Mouse (Mus musculus) spleen, adult 18-20 months (tissue): ENCODE results near the gene Sgo2a.
"Not testable (repeated sequence)": the region's sequence is repeated elsewhere in the genome, so short reads cannot be mapped to it uniquely, and the experiment has no call there.

Experiments used
- DNase-seq, 2 experiments: peaks; one replicate each; pipeline ENCODE4 v3.0.0; 2022; ENCODE audit warnings: mixed read lengths in 2 of 2

Sgo2a gene

DNA sequence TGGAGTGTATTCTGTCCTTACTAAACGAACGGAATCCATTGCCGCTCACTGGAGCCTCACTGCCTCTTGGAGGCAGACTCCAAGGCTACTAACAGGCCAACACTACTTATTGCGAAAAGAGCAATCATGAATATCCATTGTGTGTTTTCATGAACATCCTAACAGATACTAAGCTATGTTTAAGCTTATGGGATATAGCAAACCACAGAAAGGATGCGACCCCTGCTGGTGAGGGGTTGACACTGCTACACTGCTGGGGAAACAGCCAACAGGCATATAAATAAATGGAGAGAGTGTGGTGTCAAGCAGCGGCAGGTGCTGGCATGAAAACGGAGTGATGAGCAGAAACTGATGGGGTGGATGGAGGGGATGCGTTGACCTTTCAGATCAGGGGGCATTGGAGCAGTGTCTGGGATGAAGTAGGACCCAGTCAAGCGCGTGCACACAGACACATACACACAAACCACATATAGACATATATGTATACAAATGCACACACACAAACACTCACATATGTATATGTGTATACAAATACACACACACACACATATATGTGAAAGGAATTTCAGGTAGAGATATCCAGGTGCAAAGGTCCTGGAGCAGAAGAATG lies 35.5 kb downstream of the Sgo2a start:
- peak in 1 of 2 experiments; percentile 30 for DNase-seq

GRCm38 (mm10) chr1:58037306-58037705 lies 41.5 kb downstream of the Sgo2a start:
- DNase-seq = not testable (repeated sequence)

DNA sequence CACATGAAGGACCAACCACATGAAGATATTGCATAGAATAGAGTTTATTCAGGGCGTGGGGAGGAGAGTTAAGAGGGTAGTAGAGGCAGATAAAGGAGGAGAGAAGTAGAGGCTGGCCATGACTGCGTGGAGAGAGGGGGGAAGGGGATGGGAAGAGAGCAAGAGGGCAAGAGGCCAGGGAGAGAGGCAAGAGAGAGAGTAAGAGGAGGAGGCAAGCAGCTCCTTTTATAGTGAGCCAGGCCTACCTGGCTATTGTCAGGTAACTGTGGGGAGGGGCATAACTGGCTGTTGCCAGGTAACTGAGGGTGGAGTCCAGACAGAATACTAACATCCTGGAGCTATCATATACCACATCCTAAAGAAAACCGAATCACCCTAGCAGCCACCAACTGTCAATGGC lies 49.3 kb downstream of the Sgo2a start:
- DNase-seq = no peak

- no peak for DNase-seq
Observed at GRCm38 (mm10) chr1:58045546-58045945, 49.8 kb downstream of the Sgo2a start.

DNA sequence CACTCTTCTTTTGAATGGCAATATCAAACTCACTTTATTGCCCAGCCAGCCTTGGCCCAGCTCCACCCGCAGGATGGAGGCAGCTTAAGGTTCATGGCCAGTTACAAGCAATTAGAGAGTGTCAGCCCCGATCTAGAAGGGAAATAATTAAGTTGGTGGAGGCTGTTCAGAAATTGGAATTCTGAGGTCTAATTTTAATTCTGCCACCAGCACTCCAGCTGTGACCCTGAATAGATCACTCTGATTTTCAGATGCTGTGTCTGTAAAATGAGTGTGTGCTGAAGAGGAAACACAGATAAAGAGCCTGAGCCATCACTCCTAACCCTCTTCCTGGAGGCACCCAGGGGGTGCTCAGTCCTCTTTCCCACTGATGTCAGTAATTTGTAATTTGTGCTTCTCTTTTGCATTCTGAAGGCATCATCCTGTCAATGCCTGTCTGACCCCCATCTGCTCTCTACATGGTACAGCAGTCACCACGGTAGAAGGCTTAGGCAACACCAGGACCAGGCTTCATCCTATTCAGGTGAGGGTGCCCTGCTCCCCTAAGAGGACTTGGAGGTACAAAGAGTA lies 51.0 kb downstream of the Sgo2a start:
- DNase-seq = no peak

GRCm38 (mm10) chr1:58049126-58049525 lies 53.4 kb downstream of the Sgo2a start:
- DNase-seq = no peak

GRCm38 (mm10) chr1:58055598-58055997 lies 59.8 kb downstream of the Sgo2a start:
- no peak for DNase-seq

- DNase-seq = no peak
Observed at GRCm38 (mm10) chr1:58056074-58056807, 60.5 kb downstream of the Sgo2a start.

DNA sequence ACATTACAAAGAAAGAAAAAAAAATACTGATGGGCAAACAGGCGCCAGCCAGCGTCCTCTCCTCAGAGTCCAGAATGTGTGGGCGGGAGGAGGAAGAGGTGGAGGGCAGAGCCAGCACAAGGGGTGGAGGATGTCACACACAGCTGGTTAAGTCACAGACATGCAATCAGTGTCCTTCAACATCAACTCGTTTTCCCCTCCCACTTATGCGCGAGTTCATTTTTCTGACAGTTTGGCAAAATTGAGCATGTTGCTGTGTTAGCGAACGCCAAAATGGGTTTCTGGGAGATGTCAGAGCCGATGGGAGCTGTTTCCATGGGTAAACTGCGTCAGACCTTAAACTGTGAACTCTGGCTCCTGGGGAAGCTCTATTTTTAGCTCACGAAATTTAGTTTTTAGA lies 61.2 kb downstream of the Sgo2a start:
- no peak for DNase-seq

- no peak for DNase-seq
Observed at GRCm38 (mm10) chr1:58058846-58059245, 63.1 kb downstream of the Sgo2a start.

DNA sequence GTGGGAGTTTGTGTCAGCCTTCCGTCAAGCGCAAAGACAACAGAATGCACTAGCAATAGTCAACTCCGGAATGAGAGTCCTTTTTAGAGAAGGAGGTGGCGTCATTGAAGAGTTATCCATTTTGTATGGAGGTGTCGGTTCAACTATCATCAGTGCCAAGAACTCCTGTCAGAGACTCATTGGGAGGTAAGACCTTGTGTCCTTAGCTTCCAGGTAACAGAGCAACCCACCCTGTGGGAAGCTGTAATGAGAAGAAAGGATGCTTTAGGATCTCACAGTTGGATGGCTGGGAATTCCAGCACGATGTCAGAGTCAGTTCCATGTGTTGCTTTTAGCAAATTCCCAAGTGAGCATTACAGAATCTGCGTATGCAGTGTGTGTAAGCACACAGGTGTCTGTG lies 66.4 kb downstream of the Sgo2a start:
- no peak for DNase-seq

DNA sequence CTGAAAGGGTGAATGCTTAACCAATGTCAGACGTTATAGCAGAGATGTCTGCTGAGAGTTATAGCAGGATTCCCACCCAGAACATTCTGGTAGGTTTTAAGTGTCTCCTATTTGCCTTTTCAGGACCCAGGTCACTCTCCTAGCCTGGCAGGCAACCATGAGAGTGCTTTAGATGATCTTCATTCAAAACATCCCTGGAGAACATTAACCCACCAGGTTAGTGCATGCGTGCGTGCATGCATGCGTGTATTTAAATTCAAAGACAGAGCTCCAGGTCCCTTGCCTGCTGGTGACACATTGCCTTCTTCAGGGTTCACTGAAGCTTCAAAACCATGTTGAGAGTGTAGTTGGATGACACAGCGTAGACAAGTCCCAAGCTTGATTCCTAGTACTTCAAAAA lies 69.4 kb downstream of the Sgo2a start:
- DNase-seq = no peak

- DNase-seq = no peak
Observed at GRCm38 (mm10) chr1:58065606-58066005, 69.8 kb downstream of the Sgo2a start.

DNA sequence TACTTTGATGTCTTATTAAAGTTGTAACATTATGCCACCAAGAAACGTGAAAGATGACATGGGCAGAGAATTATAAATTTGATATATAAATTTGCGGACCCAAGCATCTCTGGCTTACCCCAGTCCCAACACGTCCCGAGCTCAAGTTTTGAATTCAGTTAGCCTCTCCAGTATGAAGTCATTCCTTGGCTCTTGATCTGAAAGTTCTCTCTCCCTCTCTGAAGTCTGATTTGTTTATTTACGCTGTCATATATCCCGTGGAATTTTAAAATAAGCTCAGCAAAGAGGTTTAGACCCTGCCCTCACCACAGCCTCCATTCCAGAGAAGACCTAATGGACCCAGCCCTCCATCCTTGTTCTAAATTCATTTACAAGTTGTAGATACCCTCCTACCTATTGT lies 73.4 kb downstream of the Sgo2a start:
- no peak for DNase-seq

DNA sequence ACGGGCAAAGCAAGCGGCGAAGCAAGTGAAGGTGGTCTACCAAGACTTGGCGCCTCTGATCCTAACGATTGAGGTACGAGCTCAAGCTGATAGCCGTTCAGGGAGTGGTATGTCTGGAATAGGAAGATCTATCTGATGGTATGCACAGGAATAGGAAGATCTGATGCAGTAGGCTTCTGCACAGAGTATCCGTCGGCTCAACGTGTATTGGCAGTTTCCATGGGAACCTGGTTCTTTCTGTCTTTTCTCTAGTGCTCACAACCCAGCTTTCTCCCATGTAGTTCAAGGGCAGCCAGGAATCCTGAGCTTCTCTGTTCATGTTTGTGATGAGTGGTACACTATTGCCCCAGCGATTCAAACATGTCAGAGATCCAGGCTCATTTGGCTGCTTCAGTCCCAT lies 74.3 kb downstream of the Sgo2a start:
- DNase-seq = no peak

DNA sequence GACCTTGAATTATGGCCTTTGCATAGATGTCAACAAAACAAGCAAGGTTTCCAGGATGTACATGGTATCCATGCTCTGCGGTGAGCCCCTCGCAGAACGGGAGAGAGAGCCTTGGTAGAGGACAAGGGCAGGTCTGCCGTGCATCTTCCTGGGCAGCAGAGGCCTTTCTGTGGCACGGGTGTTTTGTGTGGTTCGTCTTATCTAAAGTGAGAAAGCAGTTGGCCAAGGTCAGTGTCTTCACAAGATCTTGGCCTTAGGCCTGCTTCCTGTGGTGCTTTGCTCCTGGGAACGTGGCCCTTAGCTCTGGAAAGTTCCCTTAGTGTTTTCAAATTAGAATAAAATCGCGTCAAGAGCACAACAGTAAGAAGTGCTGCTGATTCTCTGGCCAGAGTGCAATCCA lies 75.2 kb downstream of the Sgo2a start:
- DNase-seq = no peak

DNA sequence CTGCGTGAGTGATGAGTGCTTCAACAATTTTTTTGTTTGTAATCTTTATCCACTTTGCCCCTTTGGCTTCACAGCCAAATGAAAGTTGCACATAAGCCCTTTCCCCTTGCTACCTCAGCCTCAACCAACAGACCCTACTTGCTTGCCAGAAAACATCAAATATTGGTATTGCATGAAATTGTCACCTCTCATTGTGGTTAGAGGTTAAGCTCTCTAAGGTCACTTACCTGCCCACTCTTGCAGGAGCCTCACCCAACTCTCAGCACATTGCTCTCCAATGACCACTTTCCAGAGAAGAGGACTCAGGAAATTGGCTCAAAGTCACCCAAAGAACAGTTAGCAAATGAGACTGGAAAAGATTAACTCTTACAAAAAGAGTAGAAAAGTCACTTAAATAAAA lies 75.7 kb downstream of the Sgo2a start:
- no peak for DNase-seq

DNA sequence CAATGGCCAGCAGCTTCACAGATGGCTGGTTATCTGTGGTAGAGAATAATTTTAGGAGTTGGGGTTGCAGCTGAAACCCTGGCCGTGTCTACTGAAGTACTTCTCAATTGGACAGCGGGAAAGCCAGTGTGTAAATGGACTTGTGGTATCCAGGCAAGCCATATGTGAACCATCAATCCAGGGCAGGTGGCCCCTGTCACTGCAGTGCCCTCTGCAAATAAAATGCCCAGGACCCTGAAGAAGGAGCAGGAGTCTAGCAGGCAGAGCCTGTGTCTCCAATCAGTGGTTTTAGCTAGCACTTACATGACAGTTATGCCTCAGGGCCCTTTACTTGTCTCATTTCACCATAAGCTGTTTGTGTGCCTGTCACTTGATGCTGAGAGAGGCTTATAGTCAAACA lies 76.6 kb downstream of the Sgo2a start:
- no peak for DNase-seq

DNA sequence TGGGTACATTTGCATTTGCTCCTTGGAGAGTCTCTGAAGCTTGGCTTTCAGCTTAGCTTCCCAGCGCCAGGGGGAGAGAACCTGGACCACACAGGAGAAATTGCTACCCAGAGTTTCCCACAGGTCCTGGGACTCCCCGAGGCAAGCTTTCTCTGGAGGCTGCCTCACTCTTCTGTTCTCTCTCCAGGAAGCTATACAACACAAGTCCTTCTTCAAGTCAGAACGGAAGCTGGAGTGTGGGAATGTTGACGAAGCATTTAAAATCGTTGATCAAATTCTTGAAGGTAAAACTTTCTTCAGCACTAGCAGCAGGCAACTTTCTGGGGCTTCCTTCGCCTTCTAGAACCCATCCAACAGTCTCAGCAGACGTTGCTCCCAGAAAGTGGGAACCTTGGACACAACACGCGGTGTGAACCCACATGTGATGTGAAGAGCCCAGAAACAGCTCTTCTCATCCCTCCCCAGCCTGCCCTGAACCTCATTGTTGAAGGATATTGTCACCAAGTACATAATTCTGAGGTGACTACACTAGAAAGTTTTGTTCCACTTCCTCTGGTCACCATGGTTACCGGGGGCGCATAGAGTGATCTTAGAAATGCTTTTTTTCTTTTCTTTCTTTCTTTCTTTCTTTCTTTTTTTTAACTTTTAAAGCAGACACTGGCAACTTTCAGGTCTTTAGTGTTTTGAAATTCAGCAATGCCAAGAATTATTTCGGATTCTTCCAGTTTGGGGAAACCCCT lies 77.4 kb downstream of the Sgo2a start:
- DNase-seq = no peak

GRCm38 (mm10) chr1:58074266-58074665 lies 78.5 kb downstream of the Sgo2a start:
- no peak for DNase-seq
